Mouse (Mus musculus): Measurements from ENCODE around the gene Rmdn3. TPM values are rescaled to one million over a fixed set of nuclear protein-coding genes. Genes with fewer than 3 reads are reported as not detected.

The Rmdn3 gene
- 100 to 1,000 TPM in 9 of 26 experiments, 10 to 100 TPM in 16, 1 to 10 TPM in 1; 9.3 to 411 (median 68.6) TPM for total RNA-seq (2018; cell fraction: chromatin; rRNA removed)
- total RNA-seq (2018; cell fraction: cytosol; rRNA removed): 10 to 100 TPM; 24.2 to 79.0 (median 46.2) TPM
- total RNA-seq (2018; cell fraction: nucleus; rRNA removed): 100 to 1,000 TPM in 4 of 26 experiments, 10 to 100 TPM in 22; 13.2 to 328 (median 57.5) TPM
- 27.9 to 38.8 TPM (median 30.7 TPM) in 3 replicates for polyA plus RNA-seq (2018)

DNA sequence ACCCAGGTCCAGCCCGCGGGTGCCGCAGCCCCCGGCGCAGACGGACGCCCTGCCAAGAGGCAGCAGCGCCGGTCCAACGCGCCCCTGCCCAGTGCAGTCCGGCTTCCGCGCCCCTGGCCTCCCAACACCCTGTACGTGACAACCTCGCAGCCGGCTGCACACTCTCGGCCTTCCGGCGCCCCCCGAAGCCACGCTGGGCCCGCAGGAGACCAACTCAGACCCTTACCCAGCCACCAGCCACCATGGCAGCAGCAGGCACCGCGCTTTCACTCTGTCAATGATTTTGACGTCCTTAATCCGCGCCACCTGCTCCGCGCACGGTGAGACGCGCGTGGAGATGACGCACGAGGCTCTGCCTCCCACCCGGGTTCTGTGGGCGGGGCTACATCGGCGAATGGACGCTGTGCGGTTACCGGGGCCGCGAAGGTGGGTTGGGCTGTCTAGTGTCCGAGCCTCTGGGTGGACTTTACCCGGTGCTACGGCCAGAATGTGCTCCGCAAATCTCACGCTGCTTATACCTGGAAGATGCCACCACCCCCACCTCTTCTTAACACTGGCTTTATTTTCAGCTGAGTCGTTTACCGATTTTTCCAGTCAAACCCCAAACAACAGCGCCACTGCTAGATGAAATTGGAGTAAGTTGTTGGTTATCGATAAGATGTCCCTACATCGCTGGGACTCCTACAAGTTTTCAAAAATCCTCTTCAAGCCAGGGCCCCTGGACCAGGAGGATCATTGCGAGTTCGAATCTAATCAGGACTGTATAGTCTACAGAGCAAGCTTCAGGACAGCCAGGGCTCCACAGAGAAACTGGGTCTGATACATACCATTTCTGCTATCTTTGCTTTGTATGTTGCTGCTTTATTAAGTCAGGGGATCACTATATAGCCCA is at the start of gene Rmdn3:
Gene Rmdn3 (minus strand): TSS at position 354 of the 892 bp plus-strand sequence.
- Histone ChIP-seq H3K79me2 (ENCODE audit: inconsistent target) (peaks cover 21% of the 10 kb centered on the region), H3K36me3 (ENCODE audit: inconsistent target) (peaks cover 23% of the 10 kb centered on the region; the same call in 1 of the 2 replicates), H3K4me3 (ENCODE audit: inconsistent target) (peak within 1 kb of the TSS; percentile 87), H3K27ac (peak within 1 kb of the TSS; percentile 13; the same call in 1 of the 2 replicates)
- 2% methylated on average over 54 of the region's 57 CpGs for WGBS (ENCODE audit: missing documents)

GRCm38 (mm10) chr2:119203871-119204460 is 47.1 kb upstream of the Rmdn3 start:
- WGBS (ENCODE audit: missing documents): 89% methylated on average over 4 of the region's 4 CpGs
- Histone ChIP-seq H3K4me3 (ENCODE audit: inconsistent target) (no peak overlapping the region), H3K36me3 (ENCODE audit: inconsistent target) (no peaks in the 10 kb centered on the region), H3K27ac (no peak overlapping the region), H3K79me2 (ENCODE audit: inconsistent target) (peaks cover 83% of the 10 kb centered on the region; the same call in 1 of the 2 replicates)

DNA sequence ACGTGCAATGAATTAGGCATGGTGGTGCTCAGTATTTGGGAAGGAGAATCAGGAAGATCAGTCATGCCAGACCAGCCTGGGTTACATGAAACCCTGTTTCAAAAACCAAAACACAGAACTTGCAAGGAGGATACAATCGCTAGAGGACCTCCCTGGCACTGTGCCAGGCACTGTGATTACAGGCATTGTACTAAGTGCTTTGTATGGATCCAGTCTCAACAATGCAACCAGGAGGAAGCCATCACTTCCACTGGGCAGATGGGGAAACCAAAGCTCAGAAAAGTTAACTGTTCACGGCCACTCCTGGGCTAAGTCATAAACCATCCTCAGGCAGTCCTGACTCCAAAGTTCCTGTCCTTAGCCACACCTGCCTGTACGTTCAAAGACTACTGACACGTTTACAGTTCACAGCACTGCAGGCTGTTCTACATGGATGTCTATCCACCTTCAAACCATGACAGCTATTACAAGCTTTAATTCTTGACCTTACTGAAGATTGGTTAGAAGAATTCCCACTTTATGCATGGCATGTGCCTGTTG is 46.1 kb upstream of the Rmdn3 start:
- Histone ChIP-seq H3K36me3 (ENCODE audit: inconsistent target) (no peaks in the 10 kb centered on the region), H3K79me2 (ENCODE audit: inconsistent target) (peaks cover 82% of the 10 kb centered on the region; the same call in 1 of the 2 replicates), H3K27ac (no peak overlapping the region), H3K4me3 (ENCODE audit: inconsistent target) (no peak overlapping the region)
- WGBS (ENCODE audit: missing documents): 77% methylated on average over 5 of the region's 5 CpGs

GRCm38 (mm10) chr2:119198934-119199333 is 42.1 kb upstream of the Rmdn3 start:
- H3K36me3 ChIP-seq (ENCODE audit: inconsistent target): no peaks in the 10 kb centered on the region
- H3K79me2 ChIP-seq (ENCODE audit: inconsistent target): peaks cover 67% of the 10 kb centered on the region; the same call in 1 of the 2 replicates
- WGBS (ENCODE audit: missing documents): 98% methylated on average over 3 of the region's 3 CpGs

GRCm38 (mm10) chr2:119198049-119198448 is 41.2 kb upstream of the Rmdn3 start:
- WGBS (ENCODE audit: missing documents): 100% methylated on average over 1 of the region's 1 CpGs
- no peaks in the 10 kb centered on the region for H3K36me3 ChIP-seq (ENCODE audit: inconsistent target)
- no peak overlapping the region for H3K4me3 ChIP-seq (ENCODE audit: inconsistent target)

More at GRCm38 (mm10) chr2:119198934-119199333, 42.1 kb upstream of the Rmdn3 start:
- Histone ChIP-seq H3K27ac (no peak overlapping the region), H3K4me3 (ENCODE audit: inconsistent target) (no peak overlapping the region)

GRCm38 (mm10) chr2:119197493-119197892 is 40.7 kb upstream of the Rmdn3 start:
- 89% methylated on average over 1 of the region's 1 CpGs for WGBS (ENCODE audit: missing documents)
- H3K36me3 ChIP-seq (ENCODE audit: inconsistent target): no peaks in the 10 kb centered on the region
- H3K79me2 ChIP-seq (ENCODE audit: inconsistent target): peaks cover 55% of the 10 kb centered on the region; the same call in 1 of the 2 replicates
- H3K4me3 ChIP-seq (ENCODE audit: inconsistent target): no peak overlapping the region
- no peak overlapping the region for H3K27ac ChIP-seq

More at GRCm38 (mm10) chr2:119198049-119198448, 41.2 kb upstream of the Rmdn3 start:
- no peak overlapping the region for H3K27ac ChIP-seq
- H3K79me2 ChIP-seq (ENCODE audit: inconsistent target): peaks cover 61% of the 10 kb centered on the region; the same call in 1 of the 2 replicates

- Histone ChIP-seq H3K36me3 (ENCODE audit: inconsistent target) (no peaks in the 10 kb centered on the region), H3K79me2 (ENCODE audit: inconsistent target) (peaks cover 47% of the 10 kb centered on the region; the same call in 1 of the 2 replicates), H3K4me3 (ENCODE audit: inconsistent target) (no peak overlapping the region), H3K27ac (no peak overlapping the region)
- 92% methylated on average over 4 of the region's 4 CpGs for WGBS (ENCODE audit: missing documents)
Observed at GRCm38 (mm10) chr2:119196316-119197108, 39.7 kb upstream of the Rmdn3 start.

GRCm38 (mm10) chr2:119194140-119194539 is 37.3 kb upstream of the Rmdn3 start:
- 98% methylated on average over 5 of the region's 5 CpGs for WGBS (ENCODE audit: missing documents)
- H3K27ac ChIP-seq: no peak overlapping the region
- no peak overlapping the region for H3K4me3 ChIP-seq (ENCODE audit: inconsistent target)
- H3K36me3 ChIP-seq (ENCODE audit: inconsistent target): no peaks in the 10 kb centered on the region
- H3K79me2 ChIP-seq (ENCODE audit: inconsistent target): peaks cover 27% of the 10 kb centered on the region; the same call in 1 of the 2 replicates

- H3K36me3 ChIP-seq (ENCODE audit: inconsistent target): peaks cover 5% of the 10 kb centered on the region; the same call in 1 of the 2 replicates
- WGBS (ENCODE audit: missing documents): 92% methylated on average over 5 of the region's 5 CpGs
- peaks cover 8% of the 10 kb centered on the region; the same call in 1 of the 2 replicates for H3K79me2 ChIP-seq (ENCODE audit: inconsistent target)
- no peak overlapping the region for H3K4me3 ChIP-seq (ENCODE audit: inconsistent target)
- no peak overlapping the region for H3K27ac ChIP-seq
Observed at GRCm38 (mm10) chr2:119190969-119191368, 34.1 kb upstream of the Rmdn3 start.

DNA sequence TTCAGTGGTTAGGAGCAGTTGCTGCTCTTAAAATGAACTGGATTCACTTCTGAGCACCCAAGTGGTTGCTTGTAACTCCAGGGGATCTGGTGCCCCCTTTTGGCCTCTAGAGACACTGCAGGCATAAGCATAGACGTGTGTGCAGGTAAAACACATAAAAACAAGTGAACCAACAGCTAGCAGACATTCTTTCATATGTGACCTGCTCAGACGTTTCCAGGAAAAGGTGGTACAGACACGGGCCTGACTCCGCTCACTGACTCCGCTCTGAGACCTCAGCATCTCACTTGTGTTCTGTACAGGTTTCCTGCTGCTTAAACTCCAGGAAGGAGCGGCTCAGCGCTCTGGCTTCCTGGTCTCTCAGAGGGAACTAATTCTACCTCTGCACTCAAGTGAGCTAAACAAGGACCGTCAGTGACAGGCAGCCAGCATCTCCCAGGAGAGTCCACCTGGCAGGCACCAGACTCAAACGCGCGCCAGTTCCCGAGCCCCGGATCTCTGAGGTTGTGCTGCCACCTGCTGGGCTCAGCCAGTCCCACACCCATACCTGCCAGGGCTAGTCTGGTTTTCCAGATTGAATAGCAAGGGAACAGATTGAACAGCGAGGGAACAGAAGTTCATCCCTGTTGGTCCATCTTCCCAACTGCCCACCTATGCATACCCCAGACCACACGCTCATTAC is 32.3 kb upstream of the Rmdn3 start:
- Histone ChIP-seq H3K79me2 (ENCODE audit: inconsistent target) (peaks cover 5% of the 10 kb centered on the region; the same call in 1 of the 2 replicates), H3K27ac (no peak overlapping the region), H3K4me3 (ENCODE audit: inconsistent target) (no peak overlapping the region), H3K36me3 (ENCODE audit: inconsistent target) (peaks cover 19% of the 10 kb centered on the region; the same call in 1 of the 2 replicates)
- 5% methylated on average over 15 of the region's 15 CpGs for WGBS (ENCODE audit: missing documents)

DNA sequence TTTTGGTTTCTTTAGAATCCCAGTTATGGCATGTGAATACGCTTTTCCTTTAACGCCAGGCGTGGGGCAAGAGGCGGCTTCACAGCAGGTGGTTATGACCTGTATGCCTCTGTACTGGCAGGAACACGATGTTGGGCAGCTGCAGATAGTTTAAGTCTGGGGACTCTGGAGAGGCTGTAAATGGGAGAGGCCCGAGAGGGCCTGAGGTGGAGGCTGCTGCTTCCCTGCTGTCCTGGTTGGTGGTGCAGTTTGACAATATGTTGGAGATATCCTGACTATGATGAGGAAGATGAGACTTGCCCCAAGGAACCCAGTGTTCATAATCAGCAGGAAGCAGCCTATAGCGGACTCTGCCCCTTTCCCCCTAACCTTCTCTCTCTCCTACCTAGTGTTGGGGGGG is 26.1 kb upstream of the Rmdn3 start:
- H3K4me3 ChIP-seq (ENCODE audit: inconsistent target): no peak overlapping the region
- no peaks in the 10 kb centered on the region for H3K79me2 ChIP-seq (ENCODE audit: inconsistent target)
- H3K36me3 ChIP-seq (ENCODE audit: inconsistent target): peaks cover 59% of the 10 kb centered on the region; the same call in 1 of the 2 replicates
- 94% methylated on average over 7 of the region's 7 CpGs for WGBS (ENCODE audit: missing documents)
- no peak overlapping the region for H3K27ac ChIP-seq

DNA sequence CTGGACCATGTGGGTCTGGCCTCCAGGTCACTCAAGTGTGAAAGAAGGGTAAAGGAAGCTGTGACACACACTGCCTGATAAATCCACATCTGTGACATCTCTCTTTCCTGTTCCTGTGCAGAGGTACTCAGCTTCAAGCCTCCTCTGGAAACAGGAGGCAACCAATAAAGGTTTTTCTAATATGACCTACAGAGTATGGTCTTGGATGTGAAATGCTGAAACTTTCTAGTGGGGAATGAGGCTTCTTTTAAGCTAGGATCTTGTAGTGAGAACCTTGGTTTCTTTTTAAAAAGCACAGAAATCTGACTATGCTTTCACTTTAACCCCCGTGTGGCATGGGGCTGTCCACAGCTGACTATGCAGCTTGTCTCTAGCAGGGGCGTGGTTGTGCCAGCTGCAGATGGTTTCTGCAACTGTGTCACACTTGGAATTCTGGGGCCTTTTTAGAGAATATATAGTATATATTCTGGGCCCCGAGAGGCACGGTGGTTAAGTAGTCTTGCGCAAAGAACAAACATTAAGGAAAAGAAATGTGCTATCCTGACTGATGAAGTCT is 20.6 kb upstream of the Rmdn3 start:
- H3K79me2 ChIP-seq (ENCODE audit: inconsistent target): no peaks in the 10 kb centered on the region
- no peak overlapping the region for H3K27ac ChIP-seq
- H3K36me3 ChIP-seq (ENCODE audit: inconsistent target): peaks cover 26% of the 10 kb centered on the region; the same call in 1 of the 2 replicates
- no peak overlapping the region for H3K4me3 ChIP-seq (ENCODE audit: inconsistent target)
- 83% methylated on average over 5 of the region's 5 CpGs for WGBS (ENCODE audit: missing documents)

DNA sequence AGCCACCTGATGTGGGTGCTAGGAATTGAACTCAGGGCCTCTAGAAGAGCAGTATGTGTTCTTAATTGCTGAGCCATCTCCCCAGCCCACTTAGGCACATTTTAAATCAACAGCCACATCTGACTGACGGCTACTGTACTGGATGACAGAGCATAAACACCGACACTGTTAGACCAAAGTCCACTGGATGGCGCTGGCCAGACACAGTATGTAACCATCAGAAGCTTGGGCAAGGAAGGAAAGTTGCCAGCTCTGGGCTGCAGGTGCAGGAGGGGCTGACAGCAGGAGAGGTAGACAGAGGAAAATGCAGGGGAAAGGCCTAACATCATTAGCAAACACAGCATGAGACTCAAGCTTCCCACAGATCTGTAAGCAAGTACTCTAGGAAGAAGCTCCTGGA is 19.9 kb upstream of the Rmdn3 start:
- no peak overlapping the region for H3K4me3 ChIP-seq (ENCODE audit: inconsistent target)
- peaks cover 26% of the 10 kb centered on the region; the same call in 1 of the 2 replicates for H3K36me3 ChIP-seq (ENCODE audit: inconsistent target)
- H3K27ac ChIP-seq: no peak overlapping the region
- H3K79me2 ChIP-seq (ENCODE audit: inconsistent target): no peaks in the 10 kb centered on the region
- WGBS (ENCODE audit: missing documents): 93% methylated on average over 3 of the region's 3 CpGs

Measured in macrophage (primary cell).